Mouse (Mus musculus) Patski (cell line): Measurements from ENCODE around the gene Rbms3. TPM values are rescaled to one million over a fixed set of nuclear protein-coding genes. Genes with fewer than 3 reads are reported as not detected.

Source experiments
- ATAC-seq: fragments of 100-300 bp; one replicate; pipeline ENCODE4 v1.8.0; 2021
- CTCF ChIA-PET: fragments of 350-600 bp; sonication (Branson Sonifier 250); formaldehyde crosslinking; loops from one replicate; lab custom pipeline; 2022; ENCODE audit warnings: inconsistent platforms; lab: Charles Lee
- POLR2A ChIA-PET: fragments of 350-600 bp; sonication (Branson Sonifier 250); formaldehyde crosslinking; loops from one replicate; lab custom pipeline; 2022; ENCODE audit warnings: antibody characterized with exemption, inconsistent platforms; lab: Charles Lee
- DNase-seq: peaks from one replicate; pipeline ENCODE4 v3.0.0-alpha.2; 2011; ENCODE audit warnings: low read depth, low spot score
- H3K27me3 ChIP-seq: fragments of 371-371 bp; one replicate; pipeline ENCODE4 v1.5.1; 2021
- CTCF ChIP-seq: fragments of 100-300 bp; IDR thresholded peaks from one replicate; pipeline ENCODE4 v1.5.1; 2021
- in situ Hi-C: fragments of 300-500 bp; cut with MboI; formaldehyde crosslinking; loops from 3 replicates; pipeline ENCODE4 v1.11.1; 2018; ENCODE audit warnings: low pct_unique_long_range_greater_than_20kb, mixed read lengths
- polyA plus RNA-seq: library from polyadenylated mRNA; unstranded; gene quantifications from one replicate; pipeline ENCODE4 v1.2.3, GENCODE M21; 2021

Rbms3 gene
- polyA plus RNA-seq, 1 experiment from 2014 or later = 8.1 TPM

DNA sequence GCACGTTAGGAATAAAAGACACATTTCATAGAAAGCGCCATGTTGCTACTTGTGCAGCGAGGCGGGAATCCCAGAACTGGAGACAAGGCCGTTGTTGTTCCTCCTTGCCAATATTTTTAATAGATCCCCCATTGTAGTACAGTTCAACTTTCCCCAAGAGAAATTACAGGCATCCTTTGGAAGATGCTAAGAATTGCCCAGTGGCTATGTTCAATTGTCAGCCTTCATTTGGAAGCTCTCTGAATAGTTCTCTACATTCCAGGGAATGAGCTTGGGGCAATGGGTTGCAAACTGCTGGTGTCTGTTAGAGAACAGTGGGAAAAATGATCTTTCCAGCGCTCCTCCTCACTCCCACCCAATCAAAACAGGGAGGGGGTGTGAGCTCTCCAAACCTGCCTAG lies 541.4 kb downstream of the Rbms3 start:
- ChIA-PET POLR2A (interaction anchor here (0.6 kb wide), 1 partner anchor 52 kb away, joined by 3 read pairs; no protein-coding TSS in a partner anchor), CTCF (interaction anchor here (1.0 kb wide), 1 partner anchor 105 kb away, joined by 3 read pairs; no protein-coding TSS in a partner anchor)
- in situ Hi-C loops = no loop called here
- ATAC-seq (no peak), DNase-seq (no peak)
- no peaks in the 10 kb centered on the region for H3K27me3 ChIP-seq
- TF ChIP-seq CTCF = no peak

DNA sequence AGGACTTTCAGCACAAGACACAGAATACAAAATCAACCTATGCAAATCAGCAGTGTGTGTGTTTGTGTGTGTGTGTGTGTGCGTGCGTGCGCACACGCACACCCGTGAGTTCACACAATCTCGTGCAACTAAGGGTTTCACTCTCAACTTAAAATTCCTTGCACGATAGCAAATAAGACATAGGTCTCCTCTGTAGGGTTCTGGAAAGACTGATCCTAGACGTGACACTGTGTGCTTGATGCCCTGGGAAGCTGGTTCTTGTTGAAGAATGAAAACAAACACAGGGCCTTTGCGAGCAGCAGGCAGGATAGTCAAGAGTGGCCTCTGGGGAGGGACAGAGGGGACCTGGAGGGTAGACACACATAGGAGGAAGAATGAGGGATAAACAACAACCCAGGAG lies 544.0 kb downstream of the Rbms3 start:
- H3K27me3 ChIP-seq = no peaks in the 10 kb centered on the region
- ChIA-PET CTCF (no interaction called here), POLR2A (no interaction called here)
- ATAC-seq (no peak), DNase-seq (no peak)
- in situ Hi-C loops = no loop called here
- TF ChIP-seq CTCF = no peak

DNA sequence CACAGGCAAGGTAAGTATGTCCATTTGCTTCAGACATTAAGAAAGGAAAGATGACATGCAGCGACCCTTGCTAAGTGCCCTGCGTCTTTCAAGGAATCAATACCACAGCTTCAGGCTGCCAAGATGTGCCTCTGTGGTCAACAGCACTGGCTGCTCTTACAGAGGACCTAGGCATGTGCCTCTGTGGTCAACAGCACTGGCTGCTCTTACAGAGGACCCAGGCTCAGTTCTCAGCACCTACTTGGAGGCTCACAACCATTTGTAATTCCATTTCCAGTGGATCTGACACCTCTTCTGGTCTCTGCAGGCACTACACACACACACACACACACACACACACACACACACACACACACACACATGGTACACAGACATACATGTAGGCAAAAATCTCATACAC lies 545.2 kb downstream of the Rbms3 start:
- ChIA-PET POLR2A (no interaction called here), CTCF (no interaction called here)
- in situ Hi-C loops = no loop called here
- ATAC-seq = no peak
- no peak for TF ChIP-seq CTCF
- H3K27me3 ChIP-seq = no peaks in the 10 kb centered on the region
- no peak for DNase-seq

DNA sequence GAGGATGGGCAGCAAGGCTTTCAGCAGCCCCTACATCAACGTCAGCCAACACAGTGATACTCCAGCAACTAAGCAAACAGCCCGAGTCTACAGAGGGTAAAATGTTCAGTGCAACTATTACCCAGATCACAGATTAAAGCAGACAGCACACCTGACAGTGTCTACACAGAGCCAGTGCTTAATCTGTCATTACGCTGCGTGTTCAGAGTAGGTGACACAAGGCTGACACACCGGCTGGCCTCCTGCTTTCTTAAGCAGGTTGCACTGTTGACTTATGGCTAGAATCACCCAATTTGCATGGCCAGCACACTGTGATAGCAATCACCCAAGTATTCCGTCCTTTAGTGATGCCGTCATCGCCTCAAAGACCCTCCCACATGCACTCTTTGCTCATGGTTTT lies 550.2 kb downstream of the Rbms3 start:
- H3K27me3 ChIP-seq = no peaks in the 10 kb centered on the region
- no peak for TF ChIP-seq CTCF
- POLR2A ChIA-PET = no interaction called here
- no peak for ATAC-seq
- no peak for DNase-seq
- in situ Hi-C loops = loop anchor here (10.0 kb wide), 1 partner anchor 495 kb away; no protein-coding TSS in a partner anchor
- CTCF ChIA-PET = no interaction called here

DNA sequence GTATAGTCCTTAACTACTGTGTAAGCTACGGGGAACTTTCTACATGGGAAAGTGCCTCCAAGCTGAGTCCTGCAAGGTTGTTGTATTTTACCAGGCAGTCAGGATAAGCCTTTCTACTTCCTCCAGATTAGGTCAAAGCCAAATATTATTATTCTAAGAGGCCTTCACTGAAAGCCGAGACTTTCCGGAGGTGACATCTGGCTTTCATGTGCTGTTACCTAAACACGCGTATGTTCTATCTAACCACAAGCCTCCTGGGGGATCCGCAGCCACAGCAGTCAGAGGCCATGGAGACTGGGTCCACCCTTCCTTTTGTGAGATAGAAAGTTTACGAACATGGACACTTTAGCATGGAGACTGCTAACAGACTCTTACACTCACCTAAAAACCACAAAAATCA lies 552.2 kb downstream of the Rbms3 start:
- POLR2A ChIA-PET = no interaction called here
- TF ChIP-seq CTCF = no peak
- ATAC-seq = no peak
- no peaks in the 10 kb centered on the region for H3K27me3 ChIP-seq
- in situ Hi-C loops = loop anchor here (10.0 kb wide), 1 partner anchor 497 kb away; no protein-coding TSS in a partner anchor
- no peak for DNase-seq
- CTCF ChIA-PET = interaction anchor here (1.5 kb wide), 1 partner anchor 13 kb away, joined by 3 read pairs; no protein-coding TSS in a partner anchor

DNA sequence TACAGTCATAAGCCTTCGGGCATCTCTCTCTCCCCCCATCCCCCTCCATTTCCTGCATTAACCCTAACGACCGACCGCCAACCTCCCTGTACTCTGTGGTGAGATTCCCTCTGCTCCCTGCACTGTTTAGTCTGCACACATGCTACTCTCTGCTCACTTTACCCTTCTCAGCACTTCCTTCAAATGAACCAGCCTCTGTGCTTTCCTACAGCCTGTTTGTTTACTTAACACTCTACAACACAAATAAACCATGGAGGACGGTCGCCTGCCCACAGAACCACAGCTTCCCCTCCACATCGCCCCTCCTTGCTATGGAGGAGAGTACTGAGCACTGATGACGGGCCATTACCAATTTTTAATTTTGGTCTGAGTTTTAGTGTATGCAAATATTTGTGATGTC lies 552.9 kb downstream of the Rbms3 start:
- DNase-seq = no peak
- no peaks in the 10 kb centered on the region for H3K27me3 ChIP-seq
- no peak for ATAC-seq
- no peak for TF ChIP-seq CTCF
- ChIA-PET CTCF (interaction anchor here (1.5 kb wide), 1 partner anchor 13 kb away, joined by 3 read pairs; no protein-coding TSS in a partner anchor), POLR2A (no interaction called here)
- in situ Hi-C loops = loop anchor here (10.0 kb wide), 1 partner anchor 498 kb away; no protein-coding TSS in a partner anchor

DNA sequence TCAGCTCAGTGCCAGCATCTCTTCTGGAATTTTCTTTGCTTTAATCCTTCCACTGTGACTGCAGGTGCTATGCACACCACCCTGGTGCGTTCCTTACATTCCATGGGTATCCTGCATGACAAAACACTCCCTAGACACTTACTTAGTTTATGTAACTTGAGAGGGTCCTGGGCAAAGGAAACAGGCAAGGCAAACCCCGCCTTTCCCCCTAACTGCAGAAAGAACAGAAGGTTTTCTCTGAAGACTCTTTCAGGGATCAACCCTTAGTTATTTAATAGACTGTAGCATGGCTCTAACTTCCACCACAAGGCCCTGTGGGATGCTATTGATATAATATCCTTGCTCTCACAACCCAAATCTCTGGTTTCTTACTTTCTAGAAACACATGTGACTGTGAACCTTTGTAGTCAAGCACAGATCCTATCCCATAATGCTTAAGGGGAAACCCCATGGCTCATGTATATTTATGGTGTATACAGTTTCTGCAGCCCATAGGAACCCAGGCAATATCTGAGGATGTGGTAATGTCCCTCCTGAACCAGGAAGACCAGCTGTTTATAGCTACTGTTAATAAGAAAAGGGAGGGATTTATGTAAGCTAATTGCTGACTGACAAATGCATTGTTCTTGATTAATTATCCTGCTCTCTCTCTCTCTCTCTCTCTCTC lies 557.1 kb downstream of the Rbms3 start:
- in situ Hi-C loops = loop anchor here (10.0 kb wide), 1 partner anchor 502 kb away; no protein-coding TSS in a partner anchor
- TF ChIP-seq CTCF = no peak
- ATAC-seq = peak; percentile 84
- ChIA-PET POLR2A (interaction anchor here (0.6 kb wide), 1 partner anchor 40 kb away, joined by 3 read pairs; no protein-coding TSS in a partner anchor), CTCF (no interaction called here)
- no peak for DNase-seq
- H3K27me3 ChIP-seq = no peaks in the 10 kb centered on the region

DNA sequence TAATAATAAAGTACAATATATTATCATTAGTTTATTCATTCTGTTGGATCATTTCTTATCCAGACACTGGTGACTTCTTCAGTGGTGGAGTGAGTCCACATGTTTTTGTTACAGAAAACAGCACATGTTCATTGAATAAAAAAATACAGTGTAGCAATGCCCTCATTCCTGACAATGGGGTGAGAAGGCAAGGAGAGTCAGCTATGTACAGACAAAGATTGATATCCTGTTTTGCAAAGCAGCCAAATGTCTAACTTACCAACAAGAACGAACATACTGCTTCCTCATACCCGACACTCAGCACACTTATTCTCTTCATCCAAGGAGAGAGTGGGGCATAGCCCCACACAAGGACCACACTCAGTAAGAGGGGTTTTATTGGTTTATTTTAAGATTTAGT lies 559.1 kb downstream of the Rbms3 start:
- H3K27me3 ChIP-seq = no peaks in the 10 kb centered on the region
- ChIA-PET CTCF (no interaction called here), POLR2A (no interaction called here)
- in situ Hi-C loops = loop anchor here (10.0 kb wide), 1 partner anchor 504 kb away; no protein-coding TSS in a partner anchor
- DNase-seq = no peak
- no peak for ATAC-seq
- no peak for TF ChIP-seq CTCF

DNA sequence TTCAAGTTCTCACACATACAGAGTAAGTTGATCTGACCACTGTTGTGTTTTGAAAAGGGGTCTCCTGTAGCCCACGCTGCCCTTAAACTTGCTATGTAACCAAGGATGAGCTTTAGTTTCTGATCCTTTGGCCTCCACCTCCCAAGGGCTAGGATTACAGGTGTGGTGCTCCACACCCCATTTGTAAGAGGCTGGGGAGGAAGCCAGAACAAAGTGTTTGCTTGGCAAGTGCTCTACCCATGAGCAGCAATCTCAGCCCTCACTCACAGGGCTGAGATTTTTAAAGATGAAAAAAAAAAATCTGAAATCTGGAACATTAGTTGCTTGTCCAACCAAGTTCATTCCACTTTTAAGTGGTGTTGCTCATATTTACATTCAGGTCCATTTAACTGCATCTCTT lies 560.5 kb downstream of the Rbms3 start:
- POLR2A ChIA-PET = no interaction called here
- CTCF ChIA-PET = no interaction called here

DNA sequence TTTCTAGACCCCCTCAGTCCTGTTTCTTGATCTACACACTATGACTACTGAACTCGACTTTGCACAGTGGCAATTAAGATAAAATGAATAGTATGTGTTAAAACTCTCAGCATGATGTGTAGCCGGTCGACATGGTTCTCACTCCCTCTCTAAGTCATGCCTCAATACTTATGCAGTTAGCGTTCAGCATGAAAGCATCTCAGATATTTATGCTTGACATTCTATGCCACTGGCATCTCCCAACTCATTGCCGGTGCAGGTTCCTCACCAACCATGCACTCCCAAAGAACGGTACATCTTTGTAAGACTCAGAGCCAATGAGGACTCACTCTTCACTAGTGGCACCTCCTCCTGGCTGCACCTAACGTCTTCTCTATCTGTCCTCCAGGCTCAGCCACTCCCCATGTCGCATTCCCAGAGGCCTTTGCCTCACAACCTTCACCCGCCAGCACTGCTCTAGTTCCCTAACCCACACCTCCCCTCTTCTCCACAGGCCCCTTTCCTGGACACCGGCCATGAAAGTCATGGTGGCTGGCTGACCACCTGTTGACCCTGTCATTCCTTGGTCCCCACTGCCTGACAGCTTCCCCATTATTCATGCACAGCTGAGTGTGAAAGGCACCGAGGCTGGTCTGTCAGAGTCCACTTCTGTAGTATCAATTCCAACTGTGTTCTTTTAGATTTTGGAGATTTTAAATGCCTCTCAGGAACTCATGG lies 561.9 kb downstream of the Rbms3 start:
- DNase-seq (no peak), ATAC-seq (peak; percentile 87)
- ChIA-PET POLR2A (no interaction called here), CTCF (no interaction called here)
- in situ Hi-C loops = no loop called here
- no peaks in the 10 kb centered on the region for H3K27me3 ChIP-seq
- TF ChIP-seq CTCF = no peak

More for the DNA sequence above, 560.5 kb downstream of the Rbms3 start:
- TF ChIP-seq CTCF = no peak
- DNase-seq (no peak), ATAC-seq (no peak)
- H3K27me3 ChIP-seq = no peaks in the 10 kb centered on the region
- in situ Hi-C loops = no loop called here

DNA sequence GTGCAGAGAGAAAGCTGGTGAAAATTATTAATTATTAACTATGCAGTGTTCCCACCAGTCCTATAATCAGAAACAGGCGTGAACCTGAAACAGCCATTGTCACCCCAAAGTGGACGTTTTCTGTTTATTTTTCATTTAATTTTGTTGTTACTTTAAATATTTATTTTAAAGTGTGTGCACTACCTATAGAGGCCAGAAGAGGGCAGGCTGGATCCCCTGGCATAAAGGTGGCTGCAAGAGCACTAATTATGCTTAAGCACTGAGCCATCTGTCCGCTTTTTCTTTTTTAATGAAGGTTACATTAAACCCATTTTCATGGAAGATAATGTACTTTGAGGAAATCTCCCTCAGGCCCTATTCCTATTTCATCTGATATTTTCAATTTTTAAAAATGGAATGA lies 563.2 kb downstream of the Rbms3 start:
- no peaks in the 10 kb centered on the region for H3K27me3 ChIP-seq
- ChIA-PET CTCF (interaction anchor here (0.6 kb wide), 1 partner anchor 172 kb away, joined by 3 read pairs; no protein-coding TSS in a partner anchor), POLR2A (no interaction called here)
- ATAC-seq = no peak
- in situ Hi-C loops = no loop called here
- peak; percentile 53 for TF ChIP-seq CTCF
- DNase-seq = no peak
